ENCODE assay signal across 13 mouse cellular contexts in genomic region chr15:11380616-11381015, GRCm38 (mm10).
"Had no signal": no experiment of that assay in that cellular context is flagged by ENCODE, and none has a peak within 500 bp of the region (broad histone marks: within the 10 kb centered on the region; RNA-seq: fewer than 3 reads in every experiment).

No protein-coding gene starts in this region.

- H3K4me2 ChIP-seq: kidney, embryonic 15.5 days; limb, embryonic 12.5 days; limb, embryonic 15.5 days; liver, embryonic 11.5 days; lung, embryonic 14.5 days; neural tube, embryonic 13.5 days had no signal

- H3K4me1 ChIP-seq: limb, embryonic 12.5 days; limb, embryonic 15.5 days; neural tube, embryonic 13.5 days had no signal

- DNase-seq: liver, postnatal 0 days; right cerebral cortex, postnatal 14 days; thymus, adult 2 months; thymus, postnatal 14 days had no signal

- ATAC-seq: liver, postnatal 0 days had no signal

- H3K27me3 ChIP-seq: kidney, embryonic 15.5 days; limb, embryonic 12.5 days; limb, embryonic 15.5 days; neural tube, embryonic 13.5 days had no signal

- H3K4me3 ChIP-seq: kidney, embryonic 15.5 days; limb, embryonic 12.5 days; limb, embryonic 15.5 days; neural tube, embryonic 13.5 days had no signal

- H3K9me3 ChIP-seq: kidney, embryonic 15.5 days; limb, embryonic 12.5 days; limb, embryonic 15.5 days; neural tube, embryonic 13.5 days had no signal

- H3K9ac ChIP-seq: kidney, embryonic 15.5 days; limb, embryonic 12.5 days; limb, embryonic 15.5 days; liver, embryonic 14.5 days; liver, postnatal 0 days; lung, embryonic 14.5 days; neural tube, embryonic 13.5 days had no signal

- H3K27ac ChIP-seq: kidney, embryonic 15.5 days; limb, embryonic 12.5 days; limb, embryonic 15.5 days; liver, embryonic 14.5 days; macrophage; neural tube, embryonic 13.5 days; stomach, postnatal 0 days had no signal
